Mouse (Mus musculus): ENCODE measurements around the gene Lmf2. TPM values are rescaled to one million over a fixed set of nuclear protein-coding genes. Genes with fewer than 3 reads are reported as not detected.

Lmf2 gene
- polyA plus RNA-seq, 1 experiment: 82.5 TPM

- peak overlapping the region; percentile 91 for H3K27ac ChIP-seq (ENCODE audit: insufficient read depth, low read length)
- H3K4me3 ChIP-seq (ENCODE audit: insufficient read depth, low read length): peak overlapping the region; percentile 54
- no peaks in the 10 kb centered on the region; the same call in 1 of the 2 replicates for H3K4me1 ChIP-seq (ENCODE audit: control insufficient read depth, insufficient read depth, low read length)
- peak; percentile 82 for TF ChIP-seq CTCF (IDR thresholded peaks at IDR 0.05; ENCODE audit: borderline replicate concordance, insufficient read depth, low read length)
- TF ChIP-seq POLR2A (IDR thresholded peaks at IDR 0.05; ENCODE audit: low read depth, low read length): no peak; the same call in 1 of the 2 replicates
These were observed 17.7 kb upstream of the Lmf2 start for GRCm38 (mm10) chr15:89373027-89373761.

GRCm38 (mm10) chr15:89372536-89372935 lies 17.1 kb upstream of the Lmf2 start:
- peak overlapping the region; percentile 54 for H3K4me3 ChIP-seq (ENCODE audit: insufficient read depth, low read length)
- no peak for TF ChIP-seq CTCF (IDR thresholded peaks at IDR 0.05; ENCODE audit: borderline replicate concordance, insufficient read depth, low read length)
- TF ChIP-seq POLR2A (IDR thresholded peaks at IDR 0.05; ENCODE audit: low read depth, low read length): no peak
- H3K27ac ChIP-seq (ENCODE audit: insufficient read depth, low read length): no peak overlapping the region
- no peaks in the 10 kb centered on the region; the same call in 1 of the 2 replicates for H3K4me1 ChIP-seq (ENCODE audit: control insufficient read depth, insufficient read depth, low read length)

- Histone ChIP-seq H3K4me1 (ENCODE audit: control insufficient read depth, insufficient read depth, low read length) (no peaks in the 10 kb centered on the region; the same call in 1 of the 2 replicates), H3K4me3 (ENCODE audit: insufficient read depth, low read length) (no peak overlapping the region), H3K27ac (ENCODE audit: insufficient read depth, low read length) (no peak overlapping the region)
- TF ChIP-seq CTCF (IDR thresholded peaks at IDR 0.05; ENCODE audit: borderline replicate concordance, insufficient read depth, low read length): no peak
- TF ChIP-seq POLR2A (IDR thresholded peaks at IDR 0.05; ENCODE audit: low read depth, low read length): no peak
These were observed 16.6 kb upstream of the Lmf2 start for GRCm38 (mm10) chr15:89372068-89372467.

- H3K4me3 ChIP-seq (ENCODE audit: insufficient read depth, low read length): no peak overlapping the region
- H3K27ac ChIP-seq (ENCODE audit: insufficient read depth, low read length): no peak overlapping the region
- no peaks in the 10 kb centered on the region for H3K4me1 ChIP-seq (ENCODE audit: control insufficient read depth, insufficient read depth, low read length)
- no peak for TF ChIP-seq CTCF (IDR thresholded peaks at IDR 0.05; ENCODE audit: borderline replicate concordance, insufficient read depth, low read length)
- no peak for TF ChIP-seq POLR2A (IDR thresholded peaks at IDR 0.05; ENCODE audit: low read depth, low read length)
These were observed 9.7 kb upstream of the Lmf2 start for GRCm38 (mm10) chr15:89365141-89365551.

GRCm38 (mm10) chr15:89363051-89363450 lies 7.6 kb upstream of the Lmf2 start:
- Histone ChIP-seq H3K4me3 (ENCODE audit: insufficient read depth, low read length) (no peak overlapping the region), H3K4me1 (ENCODE audit: control insufficient read depth, insufficient read depth, low read length) (no peaks in the 10 kb centered on the region), H3K27ac (ENCODE audit: insufficient read depth, low read length) (no peak overlapping the region)
- TF ChIP-seq CTCF (IDR thresholded peaks at IDR 0.05; ENCODE audit: borderline replicate concordance, insufficient read depth, low read length) (no peak), POLR2A (IDR thresholded peaks at IDR 0.05; ENCODE audit: low read depth, low read length) (no peak)

GRCm38 (mm10) chr15:89358784-89359183 lies 3.3 kb upstream of the Lmf2 start:
- Histone ChIP-seq H3K27ac (ENCODE audit: insufficient read depth, low read length) (no peak overlapping the region), H3K4me1 (ENCODE audit: control insufficient read depth, insufficient read depth, low read length) (no peaks in the 10 kb centered on the region), H3K4me3 (ENCODE audit: insufficient read depth, low read length) (no peak overlapping the region)
- no peak for TF ChIP-seq POLR2A (IDR thresholded peaks at IDR 0.05; ENCODE audit: low read depth, low read length)
- no peak for TF ChIP-seq CTCF (IDR thresholded peaks at IDR 0.05; ENCODE audit: borderline replicate concordance, insufficient read depth, low read length)

GRCm38 (mm10) chr15:89356372-89356771 lies 913 bp upstream of the Lmf2 start:
- Histone ChIP-seq H3K27ac (ENCODE audit: insufficient read depth, low read length) (peak overlapping the region; percentile 74), H3K4me3 (ENCODE audit: insufficient read depth, low read length) (peak overlapping the region; percentile 85), H3K4me1 (ENCODE audit: control insufficient read depth, insufficient read depth, low read length) (no peaks in the 10 kb centered on the region)
- TF ChIP-seq CTCF (IDR thresholded peaks at IDR 0.05; ENCODE audit: borderline replicate concordance, insufficient read depth, low read length) (no peak), POLR2A (IDR thresholded peaks at IDR 0.05; ENCODE audit: low read depth, low read length) (peak; percentile 56)

- H3K27ac ChIP-seq (ENCODE audit: insufficient read depth, low read length): no peak overlapping the region
- H3K4me3 ChIP-seq (ENCODE audit: insufficient read depth, low read length): peak overlapping the region; percentile 83
- TF ChIP-seq POLR2A (IDR thresholded peaks at IDR 0.05; ENCODE audit: low read depth, low read length) (no peak), CTCF (IDR thresholded peaks at IDR 0.05; ENCODE audit: borderline replicate concordance, insufficient read depth, low read length) (no peak)
- H3K4me1 ChIP-seq (ENCODE audit: control insufficient read depth, insufficient read depth, low read length): no peaks in the 10 kb centered on the region
These were observed 1.0 kb downstream of the Lmf2 start for GRCm38 (mm10) chr15:89354455-89354854.

- Histone ChIP-seq H3K27ac (ENCODE audit: insufficient read depth, low read length) (no peak overlapping the region), H3K4me1 (ENCODE audit: control insufficient read depth, insufficient read depth, low read length) (no peaks in the 10 kb centered on the region), H3K4me3 (ENCODE audit: insufficient read depth, low read length) (no peak overlapping the region)
- TF ChIP-seq CTCF (IDR thresholded peaks at IDR 0.05; ENCODE audit: borderline replicate concordance, insufficient read depth, low read length): no peak
- TF ChIP-seq POLR2A (IDR thresholded peaks at IDR 0.05; ENCODE audit: low read depth, low read length): no peak
These were observed 1.6 kb downstream of the Lmf2 start for GRCm38 (mm10) chr15:89353837-89354236.

GRCm38 (mm10) chr15:89352795-89353194 lies 2.7 kb downstream of the Lmf2 start:
- no peak overlapping the region for H3K27ac ChIP-seq (ENCODE audit: insufficient read depth, low read length)
- no peaks in the 10 kb centered on the region for H3K4me1 ChIP-seq (ENCODE audit: control insufficient read depth, insufficient read depth, low read length)
- TF ChIP-seq CTCF (IDR thresholded peaks at IDR 0.05; ENCODE audit: borderline replicate concordance, insufficient read depth, low read length) (no peak), POLR2A (IDR thresholded peaks at IDR 0.05; ENCODE audit: low read depth, low read length) (no peak)
- H3K4me3 ChIP-seq (ENCODE audit: insufficient read depth, low read length): no peak overlapping the region
